Mouse (Mus musculus) ES-E14 (cell line): ENCODE measurements around the gene Zfp868. TPM values are rescaled to one million over a fixed set of nuclear protein-coding genes. Genes with fewer than 3 reads are reported as not detected.

Source experiments
- total RNA-seq: library from RNA; depleted of rRNA; stranded (reverse); fragments of 300-350 nt; gene quantifications from 2 replicates; pipeline ENCODE4 v1.2.3, GENCODE M21; 2012; rRNA removed

The Zfp868 gene
- total RNA-seq, 1 experiment, result 21.2 TPM

Other genes starting within 250 kb of the Zfp868 start
- not detected in 2 replicates for gene Gm9495, start 172.0 kb downstream of the Zfp868 start, total RNA-seq
- not detected in 2 replicates for gene Gm7697, start 102.6 kb downstream of the Zfp868 start, total RNA-seq
- 0.79 and 0.85 TPM in 2 replicates for gene Zfp964, start 28.9 kb upstream of the Zfp868 start, total RNA-seq
- 5.5 and 6.7 TPM in 2 replicates for gene Zfp869, start 85.2 kb upstream of the Zfp868 start, total RNA-seq
- gene Zfp963, start 124.4 kb upstream of the Zfp868 start, total RNA-seq, result 2.1 and 2.7 TPM in 2 replicates
- gene Gm20422, start 149.3 kb upstream of the Zfp868 start, total RNA-seq, result not detected in 2 replicates
- 123 and 193 TPM in 2 replicates for gene Atp13a1, start 165.6 kb upstream of the Zfp868 start, total RNA-seq
- gene Zfp866, start 165.6 kb upstream of the Zfp868 start, total RNA-seq, result 19.1 and 21.6 TPM in 2 replicates
- 5.9 and 6.4 TPM in 2 replicates for gene Gmip, start 183.1 kb upstream of the Zfp868 start, total RNA-seq
- 5.6 and 8.3 TPM in 2 replicates for gene Lpar2, start 196.9 kb upstream of the Zfp868 start, total RNA-seq
- gene Pbx4, start 206.9 kb upstream of the Zfp868 start, total RNA-seq, result 5.2 and 6.1 TPM in 2 replicates